Mouse (Mus musculus) intestine, embryonic 15.5 days (tissue): Measurements from ENCODE around the gene Ggact. TPM values are rescaled to one million over a fixed set of nuclear protein-coding genes. Genes with fewer than 3 reads are reported as not detected.

ENCODE experiments used
- ATAC-seq: fragments of 200-750 bp; cut with Nextera tagmentation; 2 replicates; pipeline ENCODE4 v1.8.0; 2017; ENCODE audit warnings: moderate TSS enrichment, moderate library complexity
- H3K27ac ChIP-seq: fragments of 300-500 bp; sonication (generic); 2 replicates; pipeline ENCODE4 v1.5.1; 2015; ENCODE audit warnings: mild to moderate bottlenecking, inconsistent platforms
- H3K27me3 ChIP-seq: fragments of 300-500 bp; sonication (generic); replicated peaks from 2 replicates; pipeline ENCODE4 v1.6.1; 2015; ENCODE audit warnings: inconsistent platforms
- H3K36me3 ChIP-seq: fragments of 300-500 bp; sonication (generic); 2 replicates; pipeline ENCODE4 v1.6.1; 2015; ENCODE audit warnings: inconsistent platforms
- H3K4me1 ChIP-seq: fragments of 300-500 bp; sonication (generic); replicated peaks from 2 replicates; pipeline ENCODE4 v1.6.1; 2015; ENCODE audit warnings: inconsistent platforms
- H3K4me2 ChIP-seq: fragments of 300-500 bp; sonication (generic); replicated peaks from 2 replicates; pipeline ENCODE4 v1.6.1; 2015; ENCODE audit warnings: mild to moderate bottlenecking, inconsistent platforms
- H3K4me3 ChIP-seq: fragments of 300-500 bp; sonication (generic); replicated peaks from 2 replicates; pipeline ENCODE4 v1.5.1; 2015; ENCODE audit warnings: inconsistent platforms
- H3K9ac ChIP-seq: fragments of 300-500 bp; sonication (generic); 2 replicates; pipeline ENCODE4 v1.6.1; 2015; ENCODE audit warnings: inconsistent platforms
- H3K9me3 ChIP-seq: fragments of 300-500 bp; sonication (generic); 2 replicates; pipeline ENCODE4 v1.6.1; 2016; ENCODE audit warnings: inconsistent platforms
- WGBS: fragments of 180-500 bp; shearing (Covaris S2); methylation state at CpG from one replicate; pipeline ENCODE4 v1.1.7; 2015; 5-methylcytosine and 5-hydroxymethylcytosine counted together
- polyA plus RNA-seq: library from polyadenylated mRNA; unstranded; fragments of >200 nt; fragmentation: Nextera tagmentation; extraction: Ambion mirVana; gene quantifications from 2 replicates; pipeline ENCODE4 v1.2.1, GENCODE M21; 2015

The Ggact gene
- polyA plus RNA-seq, 1 experiment from 2014 or later, result 45.1 TPM

DNA sequence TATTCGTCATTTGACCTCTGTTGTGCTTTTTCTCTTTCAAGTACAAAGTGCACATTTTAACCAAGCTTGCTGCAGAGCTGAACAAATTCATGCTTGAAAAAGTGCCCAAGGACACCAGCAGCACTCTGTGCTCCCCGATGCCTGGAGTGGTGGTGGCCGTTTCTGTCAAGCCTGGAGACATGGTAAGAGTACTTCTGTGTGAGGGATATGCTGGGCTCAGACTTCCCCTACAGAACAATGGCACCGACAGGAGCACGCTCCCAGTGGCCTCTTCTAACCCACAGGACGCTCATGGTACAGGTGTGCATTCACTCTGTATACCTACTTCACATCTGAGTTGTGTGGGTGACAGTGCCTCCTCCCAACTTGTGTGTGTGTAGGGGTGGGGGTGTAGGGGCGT lies 36.8 kb downstream of the Ggact start:
- Histone ChIP-seq H3K4me2 (no peak overlapping the region), H3K9ac (no peak overlapping the region), H3K4me3 (no peak overlapping the region), H3K9me3 (no peaks in the 10 kb centered on the region), H3K4me1 (no peaks in the 10 kb centered on the region), H3K27ac (no peak overlapping the region), H3K36me3 (no peaks in the 10 kb centered on the region), H3K27me3 (no peaks in the 10 kb centered on the region)
- ATAC-seq, result no peak
- 73% methylated on average over 7 of the region's 7 CpGs for WGBS

DNA sequence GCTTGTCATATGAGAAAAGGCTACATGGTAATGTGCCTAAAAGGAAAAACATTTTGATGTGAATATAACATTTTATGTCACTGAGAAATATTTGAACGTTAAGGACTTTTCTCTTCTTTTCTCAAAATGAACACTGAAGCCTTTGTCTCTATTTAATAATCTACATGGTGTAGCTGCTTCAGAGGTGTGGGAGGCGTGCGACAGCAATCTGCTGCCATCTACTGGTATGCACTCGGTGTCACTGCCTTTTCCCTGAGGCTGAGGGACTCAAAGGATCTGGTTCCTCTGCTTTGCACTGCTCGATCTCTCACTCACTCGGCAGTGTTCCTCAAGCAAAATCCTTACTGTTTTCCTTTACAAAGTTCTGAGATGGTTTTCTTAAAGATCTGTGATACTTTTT lies 37.4 kb downstream of the Ggact start:
- whole genome bisulfite sequencing, result 7% methylated on average over 6 of the region's 6 CpGs
- Histone ChIP-seq H3K36me3 (no peaks in the 10 kb centered on the region), H3K4me2 (no peak overlapping the region), H3K27me3 (no peaks in the 10 kb centered on the region), H3K4me1 (no peaks in the 10 kb centered on the region), H3K27ac (no peak overlapping the region), H3K9ac (no peak overlapping the region), H3K4me3 (no peak overlapping the region), H3K9me3 (no peaks in the 10 kb centered on the region)
- ATAC-seq, result peak; percentile 89

DNA sequence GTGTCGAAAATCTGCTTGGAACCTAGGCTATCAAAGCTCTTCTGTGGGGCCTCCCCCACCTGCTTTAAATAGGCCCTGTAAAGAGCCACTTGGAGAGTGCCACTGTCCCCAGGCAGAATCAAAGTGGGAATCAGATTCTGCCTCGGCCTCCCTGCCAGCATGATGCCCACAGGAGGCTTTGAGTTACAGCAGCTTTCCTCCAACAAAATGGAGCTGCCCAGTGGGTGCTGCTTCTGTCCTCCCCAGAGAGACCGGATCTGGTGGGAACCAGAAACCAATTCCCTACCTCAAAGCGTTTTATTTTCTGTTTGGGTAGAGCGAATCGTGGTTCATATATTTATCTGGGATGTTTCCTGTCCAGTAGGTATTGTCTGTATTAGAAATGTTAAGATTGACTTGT lies 37.9 kb downstream of the Ggact start:
- Histone ChIP-seq H3K4me3 (no peak overlapping the region), H3K27ac (no peak overlapping the region), H3K4me1 (no peaks in the 10 kb centered on the region), H3K36me3 (no peaks in the 10 kb centered on the region), H3K4me2 (no peak overlapping the region), H3K9me3 (no peaks in the 10 kb centered on the region), H3K27me3 (no peaks in the 10 kb centered on the region), H3K9ac (no peak overlapping the region)
- WGBS, result 73% methylated on average over 6 of the region's 6 CpGs
- ATAC-seq, result no peak

DNA sequence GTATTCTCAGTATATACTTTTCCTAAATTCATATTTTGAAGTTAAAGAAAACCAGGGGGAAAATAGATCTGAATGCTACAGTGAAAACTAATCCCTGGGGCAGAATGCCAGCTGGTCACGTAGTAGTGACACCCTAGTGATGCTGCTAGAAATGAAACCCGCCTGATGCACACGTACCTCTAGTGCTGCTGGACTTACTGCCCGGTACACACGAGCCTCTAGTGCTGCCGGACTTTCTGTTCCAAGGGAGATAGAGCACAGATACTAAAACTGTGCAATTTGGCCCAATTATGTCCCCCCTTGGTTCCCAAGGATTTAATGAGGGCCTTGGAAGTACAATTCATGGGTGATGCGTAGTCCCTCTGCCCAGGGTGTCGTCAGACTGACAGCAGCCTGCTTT lies 38.5 kb downstream of the Ggact start:
- ATAC-seq, result no peak
- Histone ChIP-seq H3K27ac (no peak overlapping the region), H3K4me1 (no peaks in the 10 kb centered on the region), H3K9ac (no peak overlapping the region), H3K27me3 (no peaks in the 10 kb centered on the region), H3K4me3 (no peak overlapping the region), H3K4me2 (no peak overlapping the region), H3K36me3 (no peaks in the 10 kb centered on the region), H3K9me3 (no peaks in the 10 kb centered on the region)
- 81% methylated on average over 8 of the region's 8 CpGs for WGBS

DNA sequence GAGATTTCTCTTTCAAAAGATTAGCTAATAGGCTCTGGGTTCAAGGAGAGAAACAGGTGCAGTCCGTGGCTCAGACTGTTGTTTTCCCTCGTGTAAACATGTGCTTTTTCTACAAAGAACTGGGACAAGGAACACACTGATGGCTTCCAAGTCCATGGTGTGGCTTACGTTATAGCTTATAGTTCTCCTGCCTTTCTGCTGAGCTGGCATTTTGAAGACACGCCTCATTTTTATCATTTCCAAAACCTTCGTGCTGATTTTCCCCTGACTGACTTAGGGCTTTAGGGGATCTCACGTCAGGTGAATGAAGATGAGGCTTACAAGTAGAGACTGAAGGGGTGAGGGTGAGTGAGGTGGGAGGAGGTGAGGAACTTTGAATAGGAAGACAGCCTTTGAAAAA lies 40.9 kb downstream of the Ggact start:
- no peak overlapping the region for H3K27ac ChIP-seq
- no peak overlapping the region for H3K9ac ChIP-seq
- H3K4me2 ChIP-seq, result no peak overlapping the region
- no peaks in the 10 kb centered on the region for H3K36me3 ChIP-seq
- no peaks in the 10 kb centered on the region for H3K9me3 ChIP-seq
- no peak for ATAC-seq
- no peaks in the 10 kb centered on the region for H3K4me1 ChIP-seq
- WGBS, result 72% methylated on average over 6 of the region's 6 CpGs
- H3K4me3 ChIP-seq, result no peak overlapping the region
- no peaks in the 10 kb centered on the region for H3K27me3 ChIP-seq

DNA sequence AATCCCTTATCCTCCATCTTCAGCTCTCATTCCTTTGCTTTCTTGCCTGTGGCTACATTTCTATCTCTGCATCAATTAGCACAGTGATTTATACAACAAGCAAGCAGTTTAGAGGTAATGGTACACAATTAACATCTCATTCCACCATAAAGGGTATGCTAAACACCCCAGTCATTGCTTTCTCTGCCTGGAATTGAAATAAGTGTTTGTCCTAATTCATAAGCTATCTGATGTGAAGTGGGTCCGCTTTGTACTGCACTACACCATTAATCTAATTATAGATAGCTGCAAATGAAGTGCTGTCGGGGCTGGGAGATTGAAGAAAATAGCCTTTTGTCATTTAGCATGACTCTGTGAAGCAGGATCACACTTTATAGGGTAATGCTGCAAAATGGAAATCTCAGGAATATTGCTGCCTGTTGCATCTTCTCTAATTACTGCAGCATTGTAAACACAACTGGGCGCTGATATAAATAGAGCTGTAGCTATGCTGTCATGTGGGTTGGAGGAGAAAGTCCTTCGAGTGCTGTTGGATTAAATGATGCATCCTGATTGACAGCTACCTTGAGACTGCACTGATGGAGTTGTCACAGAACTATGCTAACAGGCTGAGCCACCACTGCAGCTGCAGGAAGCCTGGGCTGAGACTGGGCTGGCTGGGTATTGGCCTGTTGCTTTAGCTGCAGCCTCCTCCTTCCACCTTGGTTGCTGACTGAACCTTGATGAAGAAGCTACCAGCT lies 41.5 kb downstream of the Ggact start:
- no peaks in the 10 kb centered on the region for H3K9me3 ChIP-seq
- WGBS, result 68% methylated on average over 4 of the region's 4 CpGs
- no peak for ATAC-seq
- no peak overlapping the region for H3K4me2 ChIP-seq
- H3K9ac ChIP-seq, result no peak overlapping the region
- H3K27me3 ChIP-seq, result no peaks in the 10 kb centered on the region
- no peak overlapping the region for H3K27ac ChIP-seq
- no peaks in the 10 kb centered on the region for H3K36me3 ChIP-seq
- no peaks in the 10 kb centered on the region for H3K4me1 ChIP-seq
- no peak overlapping the region for H3K4me3 ChIP-seq

DNA sequence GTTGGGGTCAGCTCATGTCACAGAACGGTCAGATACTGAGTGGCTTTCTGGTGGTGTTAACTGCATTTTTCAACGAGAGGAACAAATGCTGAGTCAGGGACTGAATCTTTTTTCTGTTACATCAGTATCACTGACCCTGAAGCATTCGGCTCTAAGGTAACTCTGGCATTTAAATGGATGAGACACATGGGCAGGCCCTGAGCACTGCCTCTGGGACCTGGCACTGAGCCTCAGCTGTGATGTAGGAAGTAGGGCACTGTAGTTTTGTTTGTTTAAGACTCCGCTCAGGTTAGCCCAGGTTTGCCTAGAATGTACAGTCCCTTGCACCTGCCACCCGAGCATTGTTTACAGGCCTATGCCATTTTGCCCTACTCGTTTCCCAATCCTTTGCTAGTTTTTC lies 43.7 kb downstream of the Ggact start:
- no peak overlapping the region for H3K27ac ChIP-seq
- H3K4me3 ChIP-seq, result no peak overlapping the region
- H3K27me3 ChIP-seq, result no peaks in the 10 kb centered on the region
- no peaks in the 10 kb centered on the region for H3K36me3 ChIP-seq
- 77% methylated on average over 6 of the region's 6 CpGs for WGBS
- ATAC-seq, result no peak
- no peak overlapping the region for H3K4me2 ChIP-seq
- no peak overlapping the region for H3K9ac ChIP-seq
- H3K4me1 ChIP-seq, result no peaks in the 10 kb centered on the region
- H3K9me3 ChIP-seq, result no peaks in the 10 kb centered on the region

DNA sequence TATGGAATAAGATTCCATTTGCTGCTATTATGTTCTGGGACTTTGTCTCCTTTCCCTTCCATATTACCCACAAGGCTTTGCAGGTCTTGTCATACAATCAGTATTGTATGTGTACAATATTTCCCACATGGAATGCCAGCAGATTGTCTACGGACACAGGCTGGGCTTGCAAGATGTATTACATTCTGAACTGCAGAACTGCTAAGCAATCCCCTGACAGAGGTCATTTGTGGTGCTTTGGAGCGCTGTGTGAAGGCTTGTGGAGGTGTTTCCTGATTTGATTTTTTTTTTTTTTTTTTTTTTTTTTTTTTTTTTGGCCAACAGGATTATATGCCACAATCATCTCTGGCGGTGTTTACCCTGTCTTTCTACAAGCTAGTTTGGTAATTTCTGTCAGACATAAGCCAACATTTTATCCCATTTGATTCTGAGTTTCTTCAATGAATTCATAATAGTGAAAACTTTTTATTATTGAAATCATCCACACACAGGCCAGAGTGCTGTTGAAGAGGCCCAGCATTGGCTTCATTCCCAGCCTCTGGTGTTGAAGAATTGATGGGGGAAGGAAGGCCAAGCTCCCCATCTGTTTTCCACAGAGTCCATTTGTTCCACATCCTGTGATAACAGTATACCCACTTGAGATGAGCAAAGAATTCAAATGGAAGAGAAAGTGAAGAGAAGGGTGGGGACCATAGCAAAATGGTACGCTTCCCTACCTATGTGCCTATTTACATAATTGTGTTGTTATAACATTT lies 45.8 kb downstream of the Ggact start:
- no peak overlapping the region for H3K9ac ChIP-seq
- no peak overlapping the region for H3K27ac ChIP-seq
- ATAC-seq, result no peak

DNA sequence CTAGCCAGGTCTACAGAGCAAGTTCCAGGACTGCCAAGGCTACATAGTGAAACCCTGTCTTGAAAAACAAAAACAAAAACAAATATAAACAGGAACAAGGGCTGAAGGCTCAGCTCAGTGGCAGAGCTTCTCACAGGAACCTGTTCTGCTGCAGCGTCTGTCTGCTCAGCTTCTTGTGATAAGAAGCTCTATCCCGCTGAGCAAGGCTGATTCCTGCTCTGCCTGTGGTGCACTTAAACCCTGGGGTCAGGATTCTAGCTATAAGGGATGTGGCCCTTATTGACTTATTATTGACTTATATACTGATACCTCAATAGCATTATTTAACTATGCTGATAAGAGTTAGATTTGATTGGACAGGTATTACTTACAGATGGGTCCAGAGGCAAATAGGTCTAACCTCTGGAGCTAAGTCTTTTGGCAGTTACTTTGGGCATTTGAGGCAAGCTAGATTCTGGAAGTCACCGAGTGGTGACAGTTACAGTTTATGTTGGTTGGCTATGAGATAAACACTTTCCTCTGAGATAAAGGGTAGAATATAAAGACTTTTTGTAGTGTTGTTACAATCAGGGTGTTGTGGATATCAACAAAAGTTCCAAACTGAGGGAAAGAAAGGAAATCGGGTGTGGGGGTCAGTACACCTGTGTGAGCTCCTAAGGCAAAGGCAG lies 48.0 kb downstream of the Ggact start:
- Histone ChIP-seq H3K9ac (no peak overlapping the region), H3K4me3 (no peak overlapping the region), H3K36me3 (no peaks in the 10 kb centered on the region), H3K4me1 (no peaks in the 10 kb centered on the region), H3K27ac (no peak overlapping the region), H3K9me3 (no peaks in the 10 kb centered on the region), H3K4me2 (no peak overlapping the region), H3K27me3 (no peaks in the 10 kb centered on the region)
- ATAC-seq, result no peak
- 63% methylated on average over 4 of the region's 4 CpGs for WGBS

More for the DNA sequence above, 45.8 kb downstream of the Ggact start:
- no peaks in the 10 kb centered on the region for H3K9me3 ChIP-seq
- H3K4me2 ChIP-seq, result no peak overlapping the region
- H3K4me3 ChIP-seq, result no peak overlapping the region
- WGBS, result 66% methylated on average over 4 of the region's 4 CpGs
- no peaks in the 10 kb centered on the region for H3K27me3 ChIP-seq
- H3K36me3 ChIP-seq, result no peaks in the 10 kb centered on the region
- H3K4me1 ChIP-seq, result no peaks in the 10 kb centered on the region

DNA sequence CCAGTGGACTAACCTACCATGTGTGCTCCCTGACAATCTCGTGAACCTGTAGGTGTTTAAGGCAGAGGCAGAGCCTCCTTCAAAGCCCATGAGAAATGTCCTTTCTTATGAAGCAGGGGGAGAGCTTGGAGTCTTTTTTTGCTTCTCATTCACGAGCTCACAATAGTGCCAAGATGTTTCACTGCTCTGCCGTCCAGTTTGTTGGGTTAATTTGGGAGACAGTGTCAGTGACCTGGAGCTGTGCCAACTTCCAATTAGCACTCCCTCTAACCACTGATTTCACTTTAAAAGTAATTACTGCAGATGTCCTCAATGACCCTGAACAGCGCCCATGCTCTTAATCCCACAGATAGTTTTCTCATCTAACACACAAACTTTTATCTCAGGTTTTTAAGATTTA lies 50.9 kb downstream of the Ggact start:
- Histone ChIP-seq H3K27me3 (no peaks in the 10 kb centered on the region), H3K4me3 (no peak overlapping the region), H3K9me3 (no peaks in the 10 kb centered on the region), H3K9ac (no peak overlapping the region), H3K27ac (no peak overlapping the region), H3K4me2 (no peak overlapping the region), H3K36me3 (no peaks in the 10 kb centered on the region), H3K4me1 (no peaks in the 10 kb centered on the region)
- ATAC-seq, result no peak
- WGBS, result 57% methylated on average over 4 of the region's 4 CpGs

DNA sequence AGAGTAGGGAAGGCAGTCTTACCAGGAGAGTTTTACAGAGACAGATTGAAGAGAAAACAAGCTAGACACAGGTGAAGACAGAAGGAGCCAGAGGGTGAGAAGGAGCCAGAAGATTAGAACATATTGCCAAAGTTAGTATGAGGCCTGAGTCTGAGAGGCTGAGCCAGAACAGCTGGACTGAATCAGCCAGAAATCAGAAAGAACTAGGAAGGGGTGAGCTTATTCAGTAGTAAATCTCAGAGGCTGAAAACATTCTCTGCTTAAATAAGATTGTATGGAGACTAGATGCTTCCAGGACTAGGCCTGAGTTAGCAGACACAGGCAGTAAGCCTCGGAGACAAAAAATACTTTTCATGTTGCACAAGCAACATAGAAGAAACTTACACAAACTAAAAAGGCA lies 53.8 kb downstream of the Ggact start:
- H3K4me2 ChIP-seq, result no peak overlapping the region

DNA sequence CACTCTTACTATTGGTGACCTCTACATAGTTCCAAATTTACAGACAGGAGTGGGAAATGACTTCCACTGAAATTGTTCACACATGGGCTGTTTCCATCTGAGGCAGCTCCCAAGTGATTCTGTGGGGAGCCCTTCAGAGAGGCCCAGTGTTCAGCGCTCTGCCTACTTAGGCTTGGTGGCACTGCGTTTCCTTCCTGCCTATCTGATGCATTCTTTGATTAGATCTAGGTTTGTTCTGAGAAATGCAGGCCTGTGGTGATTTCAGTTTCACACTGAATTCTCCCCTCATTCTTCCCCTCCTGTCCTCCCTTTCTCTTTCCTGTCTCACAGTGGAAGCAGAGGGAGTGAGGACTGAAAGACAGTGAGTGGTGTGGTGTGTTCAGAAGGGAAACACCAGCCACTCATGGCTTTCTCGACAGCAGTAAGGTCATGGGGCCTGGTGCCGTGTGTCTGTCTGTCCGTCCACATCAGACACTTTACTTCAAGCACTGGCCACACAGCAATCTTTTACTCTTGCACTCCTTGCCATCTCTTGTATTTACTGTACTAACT lies 61.0 kb downstream of the Ggact start:
- Histone ChIP-seq H3K4me2 (no peak overlapping the region), H3K9ac (no peak overlapping the region), H3K4me1 (no peaks in the 10 kb centered on the region), H3K27me3 (no peaks in the 10 kb centered on the region), H3K36me3 (no peaks in the 10 kb centered on the region), H3K27ac (no peak overlapping the region), H3K9me3 (no peaks in the 10 kb centered on the region), H3K4me3 (no peak overlapping the region)
- WGBS, result 75% methylated on average over 5 of the region's 5 CpGs
- ATAC-seq, result no peak

More for the DNA sequence above, 53.8 kb downstream of the Ggact start:
- Histone ChIP-seq H3K27me3 (no peaks in the 10 kb centered on the region), H3K36me3 (no peaks in the 10 kb centered on the region), H3K4me1 (no peaks in the 10 kb centered on the region), H3K9ac (no peak overlapping the region), H3K9me3 (no peaks in the 10 kb centered on the region), H3K4me3 (no peak overlapping the region), H3K27ac (no peak overlapping the region)
- ATAC-seq, result no peak
- 57% methylated on average over 1 of the region's 1 CpGs for WGBS
